Mouse (Mus musculus): ENCODE measurements around the gene Slc9a5.
A peak's percentile ranks its signal among the peaks of the same experiment; 100 is the strongest.

The Slc9a5 gene

GRCm38 (mm10) chr8:105356681-105357080, 8.0 kb downstream of the Slc9a5 start:
- DNase-seq = no peak

GRCm38 (mm10) chr8:105359208-105359607, 10.6 kb downstream of the Slc9a5 start:
- no peak for DNase-seq

GRCm38 (mm10) chr8:105359646-105360045, 11.0 kb downstream of the Slc9a5 start:
- DNase-seq = no peak

- DNase-seq = no peak
Observed at GRCm38 (mm10) chr8:105361751-105362702, 13.4 kb downstream of the Slc9a5 start.

- no peak for DNase-seq
Observed at GRCm38 (mm10) chr8:105367107-105367506, 18.5 kb downstream of the Slc9a5 start.

GRCm38 (mm10) chr8:105372473-105372872, 23.8 kb downstream of the Slc9a5 start:
- DNase-seq = peak; percentile 46

GRCm38 (mm10) chr8:105373032-105373431, 24.4 kb downstream of the Slc9a5 start, which contains the start of gene Plekhg4:
Gene Plekhg4 (plus strand): TSS chr8:105373274.
- DNase-seq = no peak

GRCm38 (mm10) chr8:105374513-105374966, 25.9 kb downstream of the Slc9a5 start:
- DNase-seq = peak; percentile 41

- DNase-seq = no peak
Observed at GRCm38 (mm10) chr8:105378673-105379072, 30.0 kb downstream of the Slc9a5 start.

- DNase-seq = no peak
Observed at GRCm38 (mm10) chr8:105380308-105380707, 31.7 kb downstream of the Slc9a5 start.

- DNase-seq = no peak
Observed at GRCm38 (mm10) chr8:105384070-105384469, 35.4 kb downstream of the Slc9a5 start.

GRCm38 (mm10) chr8:105387151-105387550, 38.5 kb downstream of the Slc9a5 start:
- no peak for DNase-seq

- DNase-seq = no peak
Observed at GRCm38 (mm10) chr8:105389096-105389495, 40.5 kb downstream of the Slc9a5 start.

GRCm38 (mm10) chr8:105393089-105393787, 44.6 kb downstream of the Slc9a5 start:
- DNase-seq = no peak

- no peak for DNase-seq
Observed at GRCm38 (mm10) chr8:105393915-105394314, 45.3 kb downstream of the Slc9a5 start.

GRCm38 (mm10) chr8:105397747-105398146, 49.1 kb downstream of the Slc9a5 start:
- peak; percentile 59 for DNase-seq

GRCm38 (mm10) chr8:105400016-105400415, 51.4 kb downstream of the Slc9a5 start:
- no peak for DNase-seq

- peak; percentile 40 for DNase-seq
Observed at GRCm38 (mm10) chr8:105403467-105403866, 54.8 kb downstream of the Slc9a5 start.

- no peak for DNase-seq
Observed at GRCm38 (mm10) chr8:105404496-105404895, 55.9 kb downstream of the Slc9a5 start.

GRCm38 (mm10) chr8:105406416-105406815, 57.8 kb downstream of the Slc9a5 start:
- no peak for DNase-seq

- no peak for DNase-seq
Observed at GRCm38 (mm10) chr8:105408331-105408730, 59.7 kb downstream of the Slc9a5 start.

- no peak for DNase-seq
Observed at GRCm38 (mm10) chr8:105409947-105410346, 61.3 kb downstream of the Slc9a5 start.

GRCm38 (mm10) chr8:105413391-105413790, 64.7 kb downstream of the Slc9a5 start, which contains the start of the genes Kctd19 and Lrrc36:
Gene Kctd19 (minus strand): TSS chr8:105413502.
Gene Lrrc36 (plus strand): TSS chr8:105413571.
- DNase-seq = peak; percentile 71

GRCm38 (mm10) chr8:105418992-105419391, 70.3 kb downstream of the Slc9a5 start:
- no peak for DNase-seq
